Mouse (Mus musculus) stomach, embryonic 14.5 days (tissue): ENCODE data around the gene Phldb2. TPM values are rescaled to one million over a fixed set of nuclear protein-coding genes. Genes with fewer than 3 reads are reported as not detected.

Experiments used
- ATAC-seq: fragments of 200-750 bp; cut with Nextera tagmentation; 2 replicates; pipeline ENCODE4 v1.8.0; 2017; ENCODE audit warnings: low read depth, moderate TSS enrichment; ENCODE audit not compliant: insufficient number of reproducible peaks, insufficient read depth, low FRiP score
- H3K27ac ChIP-seq: fragments of 300-500 bp; sonication (generic); 2 replicates; pipeline ENCODE4 v1.5.1; 2014; ENCODE audit warnings: mild to moderate bottlenecking, low read length, moderate library complexity, mixed read lengths
- H3K27me3 ChIP-seq: fragments of 300-500 bp; sonication (generic); 2 replicates; pipeline ENCODE4 v1.6.1; 2014; ENCODE audit warnings: low read length, control low read depth, mixed read lengths; ENCODE audit not compliant: control insufficient read depth, insufficient read depth
- H3K36me3 ChIP-seq: fragments of 300-500 bp; sonication (generic); 2 replicates; pipeline ENCODE4 v1.6.1; 2014; ENCODE audit warnings: mild to moderate bottlenecking, control low read depth, low read length, moderate library complexity, mixed read lengths; ENCODE audit not compliant: control insufficient read depth, insufficient read depth
- H3K4me1 ChIP-seq: fragments of 300-500 bp; sonication (generic); 2 replicates; pipeline ENCODE4 v1.6.1; 2014; ENCODE audit warnings: low read length, control low read depth, mixed read lengths; ENCODE audit not compliant: control insufficient read depth, insufficient read depth
- H3K4me2 ChIP-seq: fragments of 300-500 bp; sonication (generic); replicated peaks from 2 replicates; pipeline ENCODE4 v1.6.1; 2014; ENCODE audit warnings: low read depth, low read length, control low read depth
- H3K4me3 ChIP-seq: fragments of 300-500 bp; sonication (generic); 2 replicates; pipeline ENCODE4 v1.5.1; 2014; ENCODE audit warnings: low read depth, low read length, control low read depth
- H3K9ac ChIP-seq: fragments of 300-500 bp; sonication (generic); replicated peaks from 2 replicates; pipeline ENCODE4 v1.6.1; 2014; ENCODE audit warnings: low read depth, mild to moderate bottlenecking, control low read depth, low read length, moderate library complexity, mixed read lengths
- H3K9me3 ChIP-seq: fragments of 300-500 bp; sonication (generic); 2 replicates; pipeline ENCODE4 v1.6.1; 2016; ENCODE audit warnings: low read depth, low read length, control low read depth; ENCODE audit not compliant: control insufficient read depth
- WGBS: fragments of 180-500 bp; shearing (Covaris S2); extraction: QIAGEN DNeasy Blood & Tissue Kit; methylation state at CpG from one replicate; pipeline ENCODE4 v1.1.7; 2014; 5-methylcytosine and 5-hydroxymethylcytosine counted together
- polyA plus RNA-seq: library from polyadenylated mRNA; unstranded; fragments of >200 nt; fragmentation: Nextera tagmentation; extraction: Ambion mirVana; gene quantifications from 2 replicates; pipeline ENCODE4 v1.2.1, GENCODE M21; 2014

Phldb2 gene
- polyA plus RNA-seq, 1 experiment from 2014 or later = 29.7 TPM

- H3K4me3 ChIP-seq = no peak overlapping the region
- no peaks in the 10 kb centered on the region for H3K36me3 ChIP-seq
- no peaks in the 10 kb centered on the region for H3K9me3 ChIP-seq
- no peak for ATAC-seq
- H3K27me3 ChIP-seq = no peaks in the 10 kb centered on the region
- 63% methylated on average over 2 of the region's 2 CpGs for WGBS
- H3K9ac ChIP-seq = no peak overlapping the region
- no peak overlapping the region for H3K4me2 ChIP-seq
- H3K4me1 ChIP-seq = peaks cover 7% of the 10 kb centered on the region; the same call in 1 of the 2 replicates
- H3K27ac ChIP-seq = no peak overlapping the region
These were observed 56.8 kb downstream of the Phldb2 start for GRCm38 (mm10) chr16:45896587-45896986.

GRCm38 (mm10) chr16:45894998-45895397, 58.4 kb downstream of the Phldb2 start:
- Histone ChIP-seq H3K27me3 (no peaks in the 10 kb centered on the region), H3K36me3 (no peaks in the 10 kb centered on the region), H3K4me1 (peaks cover 7% of the 10 kb centered on the region; the same call in 1 of the 2 replicates), H3K9me3 (no peaks in the 10 kb centered on the region), H3K9ac (no peak overlapping the region), H3K4me3 (no peak overlapping the region), H3K4me2 (no peak overlapping the region), H3K27ac (no peak overlapping the region)
- 74% methylated on average over 5 of the region's 5 CpGs for WGBS
- no peak for ATAC-seq

GRCm38 (mm10) chr16:45893796-45894195, 59.6 kb downstream of the Phldb2 start:
- Histone ChIP-seq H3K36me3 (no peaks in the 10 kb centered on the region), H3K9me3 (no peaks in the 10 kb centered on the region), H3K27ac (no peak overlapping the region), H3K4me3 (no peak overlapping the region), H3K27me3 (no peaks in the 10 kb centered on the region), H3K4me1 (peaks cover 7% of the 10 kb centered on the region; the same call in 1 of the 2 replicates), H3K4me2 (no peak overlapping the region), H3K9ac (no peak overlapping the region)
- ATAC-seq = no peak
- 84% methylated on average over 2 of the region's 2 CpGs for WGBS

GRCm38 (mm10) chr16:45892928-45893327, 60.5 kb downstream of the Phldb2 start:
- no peaks in the 10 kb centered on the region for H3K27me3 ChIP-seq
- no peak overlapping the region; the same call in 1 of the 2 replicates for H3K27ac ChIP-seq
- H3K36me3 ChIP-seq = no peaks in the 10 kb centered on the region
- H3K9ac ChIP-seq = no peak overlapping the region
- H3K4me1 ChIP-seq = peaks cover 7% of the 10 kb centered on the region; the same call in 1 of the 2 replicates
- peak; percentile 46; the same call in 1 of the 2 replicates for ATAC-seq
- no peaks in the 10 kb centered on the region for H3K9me3 ChIP-seq
- H3K4me3 ChIP-seq = no peak overlapping the region
- 19% methylated on average over 1 of the region's 1 CpGs for WGBS
- no peak overlapping the region for H3K4me2 ChIP-seq

- Histone ChIP-seq H3K4me1 (peaks cover 7% of the 10 kb centered on the region; the same call in 1 of the 2 replicates), H3K27ac (no peak overlapping the region), H3K36me3 (no peaks in the 10 kb centered on the region), H3K9ac (no peak overlapping the region), H3K4me3 (no peak overlapping the region), H3K27me3 (no peaks in the 10 kb centered on the region), H3K9me3 (no peaks in the 10 kb centered on the region), H3K4me2 (no peak overlapping the region)
- no peak for ATAC-seq
- WGBS = 72% methylated on average over 4 of the region's 4 CpGs
These were observed 62.8 kb downstream of the Phldb2 start for GRCm38 (mm10) chr16:45890471-45891200.

GRCm38 (mm10) chr16:45889636-45890035, 63.8 kb downstream of the Phldb2 start:
- Histone ChIP-seq H3K4me1 (peaks cover 7% of the 10 kb centered on the region; the same call in 1 of the 2 replicates), H3K27ac (no peak overlapping the region), H3K36me3 (no peaks in the 10 kb centered on the region), H3K9ac (no peak overlapping the region), H3K9me3 (no peaks in the 10 kb centered on the region), H3K4me3 (no peak overlapping the region), H3K4me2 (no peak overlapping the region), H3K27me3 (no peaks in the 10 kb centered on the region)
- no peak for ATAC-seq
- WGBS = 35% methylated on average over 4 of the region's 4 CpGs

GRCm38 (mm10) chr16:45886599-45886998, 66.8 kb downstream of the Phldb2 start:
- 53% methylated on average over 5 of the region's 5 CpGs for WGBS
- Histone ChIP-seq H3K27ac (no peak overlapping the region), H3K4me2 (no peak overlapping the region), H3K36me3 (no peaks in the 10 kb centered on the region), H3K4me1 (no peaks in the 10 kb centered on the region), H3K9me3 (no peaks in the 10 kb centered on the region), H3K4me3 (no peak overlapping the region), H3K9ac (no peak overlapping the region), H3K27me3 (no peaks in the 10 kb centered on the region)
- no peak for ATAC-seq

GRCm38 (mm10) chr16:45884194-45884593, 69.2 kb downstream of the Phldb2 start:
- Histone ChIP-seq H3K27me3 (no peaks in the 10 kb centered on the region), H3K36me3 (no peaks in the 10 kb centered on the region), H3K4me1 (no peaks in the 10 kb centered on the region), H3K27ac (no peak overlapping the region), H3K4me2 (no peak overlapping the region), H3K9me3 (no peaks in the 10 kb centered on the region), H3K4me3 (no peak overlapping the region), H3K9ac (no peak overlapping the region)
- no peak for ATAC-seq
- WGBS = 66% methylated on average over 2 of the region's 2 CpGs
